Mouse (Mus musculus) hindbrain, postnatal 0 days (tissue): ENCODE measurements at regions not wholly inside any gene's neighbourhood (a gene's known extent, or its start where the extent isn't known, plus 50 kb on each side); places are given as distances from the start of the nearest gene placed in this dataset.

ENCODE experiments used
- ATAC-seq: fragments of 200-750 bp; cut with Nextera tagmentation; 2 replicates; pipeline ENCODE4 v1.8.0; 2017; ENCODE audit warnings: mild to moderate bottlenecking, moderate TSS enrichment, moderate library complexity
- DNase-seq: peaks from one replicate; pipeline ENCODE4 v3.0.0-alpha.2; 2015; ENCODE audit warnings: low spot score
- H3K27ac ChIP-seq: fragments of 300-500 bp; sonication (generic); 2 replicates; pipeline ENCODE4 v1.5.1; 2014; ENCODE audit warnings: mild to moderate bottlenecking
- H3K27me3 ChIP-seq: fragments of 300-500 bp; sonication (generic); 2 replicates; pipeline ENCODE4 v1.6.1; 2014; ENCODE audit warnings: low read length, mixed read lengths; ENCODE audit not compliant: insufficient read depth
- H3K36me3 ChIP-seq: fragments of 300-500 bp; sonication (generic); 2 replicates; pipeline ENCODE4 v1.6.1; 2014; ENCODE audit warnings: low read length, mixed read lengths; ENCODE audit not compliant: insufficient read depth
- H3K4me1 ChIP-seq: fragments of 300-500 bp; sonication (generic); 2 replicates; pipeline ENCODE4 v1.6.1; 2014; ENCODE audit warnings: antibody characterized with exemption, low read length, mixed read lengths; ENCODE audit not compliant: insufficient read depth
- H3K4me2 ChIP-seq: fragments of 300-500 bp; sonication (generic); 2 replicates; pipeline ENCODE4 v1.6.1; 2014; ENCODE audit warnings: low read depth, mild to moderate bottlenecking, low read length, moderate library complexity, mixed read lengths
- H3K4me3 ChIP-seq: fragments of 300-500 bp; sonication (generic); 2 replicates; pipeline ENCODE4 v1.5.1; 2014; ENCODE audit warnings: low read length
- H3K9ac ChIP-seq: fragments of 300-500 bp; sonication (generic); replicated peaks from 2 replicates; pipeline ENCODE4 v1.6.1; 2014; ENCODE audit warnings: mild to moderate bottlenecking, low read length, moderate library complexity, mixed read lengths
- H3K9me3 ChIP-seq: fragments of 300-500 bp; sonication (generic); 2 replicates; pipeline ENCODE4 v1.6.1; 2016; ENCODE audit warnings: low read length, mixed read lengths
- CTCF ChIP-seq: IDR thresholded peaks from 2 replicates; pipeline ENCODE4 v1.5.1; 2016; ENCODE audit warnings: antibody characterized with exemption, control low read depth, low read depth
- WGBS: fragments of 180-500 bp; shearing (Covaris S2); extraction: QIAGEN DNeasy Blood & Tissue Kit; methylation state at CpG from one replicate; pipeline ENCODE4 v1.1.7; 2014; 5-methylcytosine and 5-hydroxymethylcytosine counted together

DNA sequence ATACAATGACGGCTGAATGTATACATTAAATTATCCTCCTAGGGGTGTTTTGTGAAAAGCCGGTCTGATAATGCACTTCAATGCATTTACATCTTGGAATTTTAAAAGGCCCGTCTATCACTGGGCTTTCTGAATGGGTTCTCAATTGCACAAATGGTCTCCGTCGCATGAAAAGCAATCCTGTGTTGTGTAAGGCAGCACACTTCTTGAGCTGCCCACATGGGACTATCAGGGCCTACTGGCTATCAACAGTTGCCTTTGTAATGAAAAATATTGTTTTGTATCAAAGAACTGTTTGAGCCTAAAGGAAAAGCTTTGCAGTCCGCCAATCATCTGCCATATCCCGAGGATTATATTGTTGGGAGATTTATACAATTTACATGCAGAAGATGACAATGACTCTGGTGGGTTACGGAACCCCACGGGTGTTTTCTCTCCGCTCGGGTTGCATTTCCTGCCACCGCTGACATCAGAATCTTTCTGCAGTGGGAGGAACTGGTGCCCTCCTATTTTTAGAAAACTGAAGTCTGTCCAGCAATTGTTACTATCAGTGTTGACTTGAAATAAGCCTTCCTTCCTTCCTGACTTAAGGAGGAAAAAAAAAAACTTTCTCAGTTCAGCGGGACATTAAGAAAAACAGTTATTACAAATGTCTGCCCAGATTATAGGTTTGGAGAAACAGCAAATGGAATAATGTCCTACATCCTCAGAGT, 118.7 kb downstream of the Tmem26 start:
- no peak for TF ChIP-seq CTCF
- Histone ChIP-seq H3K27me3 (no peaks in the 10 kb centered on the region), H3K4me3 (no peak overlapping the region), H3K27ac (no peak overlapping the region), H3K4me2 (no peak overlapping the region), H3K4me1 (no peaks in the 10 kb centered on the region), H3K9ac (no peak overlapping the region), H3K9me3 (no peaks in the 10 kb centered on the region), H3K36me3 (no peaks in the 10 kb centered on the region)
- ATAC-seq (no peak), DNase-seq (no peak)
- WGBS = 44% methylated on average over 13 of the region's 13 CpGs

DNA sequence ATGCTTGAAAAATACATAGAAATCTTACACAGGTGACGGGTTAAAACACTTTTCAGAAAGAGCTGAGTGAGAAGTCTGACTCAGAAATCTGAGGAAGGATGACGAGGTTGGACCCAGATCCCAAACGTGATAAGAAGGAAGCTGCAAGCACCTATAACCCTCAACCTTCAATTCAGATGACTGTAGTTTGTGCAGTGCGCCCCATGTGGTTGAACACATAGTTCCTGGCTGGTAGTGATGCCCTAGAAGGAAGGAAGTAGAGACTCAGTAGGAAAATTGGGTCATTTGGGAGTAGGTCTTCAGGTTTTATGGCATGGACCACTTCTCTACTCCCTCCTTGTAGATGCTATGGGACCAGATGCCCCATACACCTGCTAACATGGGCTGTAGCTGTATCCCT, 120.6 kb downstream of the Tmem26 start:
- no peak overlapping the region for H3K9ac ChIP-seq
- H3K36me3 ChIP-seq = no peaks in the 10 kb centered on the region
- 81% methylated on average over 4 of the region's 4 CpGs for WGBS
- H3K9me3 ChIP-seq = no peaks in the 10 kb centered on the region
- H3K4me2 ChIP-seq = no peak overlapping the region
- no peak for DNase-seq
- no peaks in the 10 kb centered on the region for H3K4me1 ChIP-seq
- no peak for TF ChIP-seq CTCF
- ATAC-seq = no peak
- H3K27ac ChIP-seq = no peak overlapping the region
- H3K4me3 ChIP-seq = no peak overlapping the region
- no peaks in the 10 kb centered on the region for H3K27me3 ChIP-seq

DNA sequence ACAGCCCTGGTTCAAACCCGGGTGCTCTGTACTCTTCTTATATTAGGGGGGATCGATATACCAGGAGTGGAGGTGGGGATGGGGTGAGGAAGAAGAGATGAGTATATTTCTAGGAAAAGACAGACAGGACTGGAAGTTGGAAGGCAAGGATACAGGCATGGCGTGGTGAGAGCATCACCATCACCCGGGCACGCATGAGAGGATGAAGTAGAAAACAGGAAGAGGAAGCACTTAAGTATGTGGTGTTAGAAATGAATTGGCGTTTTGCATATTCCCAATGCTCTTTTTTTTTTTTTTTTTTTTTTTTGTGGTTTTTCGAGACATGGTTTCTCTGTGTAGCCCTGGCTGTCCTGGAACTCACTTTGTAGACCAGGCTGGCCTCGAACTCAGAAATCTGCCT, 121.2 kb downstream of the Tmem26 start:
- Histone ChIP-seq H3K9me3 (no peaks in the 10 kb centered on the region), H3K4me3 (no peak overlapping the region), H3K4me1 (no peaks in the 10 kb centered on the region), H3K36me3 (no peaks in the 10 kb centered on the region), H3K9ac (no peak overlapping the region), H3K4me2 (no peak overlapping the region), H3K27ac (no peak overlapping the region), H3K27me3 (no peaks in the 10 kb centered on the region)
- no peak for ATAC-seq
- DNase-seq = no peak
- 91% methylated on average over 8 of the region's 8 CpGs for WGBS
- no peak for TF ChIP-seq CTCF

DNA sequence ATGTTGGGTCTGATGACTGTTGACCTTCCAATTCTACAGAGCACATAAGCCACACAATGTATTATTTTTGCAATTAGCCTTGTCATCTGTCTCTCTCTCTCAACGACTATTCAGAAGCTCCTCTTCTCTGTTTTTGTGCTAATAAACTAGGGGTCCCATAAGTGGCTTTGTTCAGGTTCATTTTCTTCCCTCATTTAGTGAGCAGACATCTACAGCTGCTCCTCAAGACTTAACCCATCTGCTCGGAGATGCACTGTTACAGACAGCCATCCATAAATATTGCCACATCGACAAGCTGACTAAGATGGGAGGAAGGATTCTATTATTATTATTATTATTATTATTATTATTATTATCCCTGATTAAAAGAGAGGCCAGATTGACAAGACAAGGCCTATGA, 127.7 kb downstream of the Tmem26 start:
- no peak for ATAC-seq
- Histone ChIP-seq H3K27me3 (no peaks in the 10 kb centered on the region), H3K4me1 (no peaks in the 10 kb centered on the region), H3K4me2 (no peak overlapping the region), H3K4me3 (no peak overlapping the region), H3K9ac (no peak overlapping the region), H3K9me3 (no peaks in the 10 kb centered on the region), H3K36me3 (no peaks in the 10 kb centered on the region), H3K27ac (no peak overlapping the region)
- no peak for TF ChIP-seq CTCF
- 63% methylated on average over 3 of the region's 3 CpGs for WGBS
- DNase-seq = no peak

DNA sequence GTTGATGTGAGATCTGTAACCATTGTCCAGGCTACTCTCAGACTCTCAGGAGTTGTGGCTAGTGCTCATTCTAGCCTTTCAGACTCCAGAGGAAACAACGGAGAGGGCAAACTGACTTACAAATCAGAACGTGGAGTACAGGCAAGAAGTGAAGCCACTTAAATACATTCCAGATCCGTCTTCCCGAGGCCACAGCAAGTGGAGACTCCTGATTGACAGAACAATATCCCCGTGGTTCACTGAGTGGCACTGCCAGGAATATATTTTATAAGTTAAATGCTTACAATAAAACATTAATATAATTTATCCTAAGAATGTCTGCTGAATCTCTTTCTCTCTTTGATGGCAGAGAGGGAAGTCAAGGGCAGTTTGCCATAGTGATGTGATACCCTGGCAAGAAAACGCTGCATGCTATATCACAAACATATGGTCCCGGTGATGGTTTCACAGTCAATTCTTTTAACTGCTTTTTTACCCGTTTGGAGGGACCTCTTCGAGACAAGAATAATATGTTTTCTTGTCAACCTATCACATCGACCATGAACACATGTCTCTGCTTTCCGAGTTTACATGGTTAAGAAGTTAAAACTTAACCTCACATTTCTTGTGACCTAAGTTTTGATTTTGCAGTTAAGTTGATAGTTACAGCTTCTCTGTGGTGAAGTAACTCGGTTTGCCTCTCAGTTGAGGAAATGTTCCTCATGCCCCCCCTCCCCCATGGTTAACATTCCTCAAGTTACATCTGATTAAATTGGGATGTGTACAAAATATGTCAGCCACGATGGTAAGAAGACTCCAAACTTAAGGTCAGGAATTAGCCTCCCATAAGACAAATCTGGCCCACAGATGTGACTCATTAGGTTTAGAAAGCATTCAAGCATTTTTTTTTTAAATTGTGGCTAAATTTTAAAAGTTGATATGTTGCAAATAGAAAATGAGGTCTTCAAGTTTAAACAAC, 132.8 kb downstream of the Tmem26 start:
- H3K4me3 ChIP-seq = no peak overlapping the region
- WGBS = 62% methylated on average over 13 of the region's 13 CpGs
- no peak for DNase-seq
- no peak for ATAC-seq
- H3K9me3 ChIP-seq = no peaks in the 10 kb centered on the region
- no peak overlapping the region for H3K9ac ChIP-seq
- H3K27me3 ChIP-seq = no peaks in the 10 kb centered on the region
- H3K4me1 ChIP-seq = no peaks in the 10 kb centered on the region
- no peaks in the 10 kb centered on the region for H3K36me3 ChIP-seq
- no peak overlapping the region for H3K4me2 ChIP-seq
- TF ChIP-seq CTCF = no peak
- H3K27ac ChIP-seq = no peak overlapping the region

DNA sequence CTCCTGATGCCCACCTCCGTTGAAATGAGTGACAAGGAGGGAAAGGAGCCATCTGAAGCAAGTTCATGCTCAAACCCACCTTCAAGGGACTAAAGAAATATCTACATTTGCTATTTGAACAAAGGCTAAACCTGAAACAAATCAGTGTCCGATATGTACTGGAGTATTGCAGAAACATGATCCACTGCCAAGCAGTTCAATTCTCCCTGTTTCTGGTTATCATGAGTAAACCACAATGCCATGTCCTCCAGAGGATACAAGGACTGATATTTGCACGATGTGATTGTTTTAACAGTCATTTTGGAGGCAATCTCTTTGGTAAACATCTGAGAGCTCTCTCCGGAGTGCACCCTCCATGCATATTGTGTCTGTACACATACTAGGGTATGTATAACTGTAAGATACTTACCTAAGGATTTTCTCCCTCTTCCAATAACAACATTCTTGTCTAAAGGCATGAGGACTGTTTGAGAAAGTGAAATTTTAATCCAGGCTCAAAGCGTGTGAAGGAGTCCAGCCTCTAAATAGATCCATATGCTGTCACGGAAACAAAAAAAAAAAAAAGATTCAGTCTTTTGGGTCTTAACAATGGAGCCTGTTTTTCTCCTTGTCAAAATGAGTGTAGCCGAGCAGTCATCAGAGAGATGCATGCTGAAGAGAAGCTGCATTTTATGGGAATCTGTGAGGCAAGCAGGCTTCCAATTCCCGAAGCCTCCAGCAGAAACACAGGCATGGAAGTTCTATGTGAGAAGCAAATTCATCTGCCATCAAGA, 141.3 kb downstream of the Tmem26 start:
- H3K9ac ChIP-seq = no peak overlapping the region
- H3K27ac ChIP-seq = no peak overlapping the region
- 42% methylated on average over 8 of the region's 8 CpGs for WGBS

More for the DNA sequence above, 141.3 kb downstream of the Tmem26 start:
- no peak overlapping the region for H3K4me2 ChIP-seq
- no peak overlapping the region for H3K4me3 ChIP-seq
- ATAC-seq (no peak), DNase-seq (no peak)
- TF ChIP-seq CTCF = no peak
- H3K9me3 ChIP-seq = no peaks in the 10 kb centered on the region
- H3K27me3 ChIP-seq = no peaks in the 10 kb centered on the region
- H3K4me1 ChIP-seq = no peaks in the 10 kb centered on the region
- H3K36me3 ChIP-seq = no peaks in the 10 kb centered on the region
